Mouse (Mus musculus) ES-Bruce4 (cell line): Measurements from ENCODE around the gene Rrp12. TPM values are rescaled to one million over a fixed set of nuclear protein-coding genes. Genes with fewer than 3 reads are reported as not detected.

Experiments used
- H3K27ac ChIP-seq: 2 replicates; pipeline ENCODE4 v1.5.1; 2012; ENCODE audit warnings: low read length, inconsistent platforms; ENCODE audit not compliant: insufficient read depth
- H3K27me3 ChIP-seq: 2 replicates; pipeline ENCODE4 v1.6.1; 2012; ENCODE audit warnings: mild to moderate bottlenecking, low read length, inconsistent platforms; ENCODE audit not compliant: control insufficient read depth, poor library complexity, insufficient read depth, severe bottlenecking
- H3K36me3 ChIP-seq: 2 replicates; pipeline ENCODE4 v1.6.1; 2012; ENCODE audit warnings: inconsistent platforms, mild to moderate bottlenecking, low read length, moderate library complexity; ENCODE audit not compliant: control insufficient read depth, poor library complexity, insufficient read depth, severe bottlenecking
- H3K4me1 ChIP-seq: one replicate; pipeline ENCODE4 v1.8.1; 2011; ENCODE audit warnings: low read length; ENCODE audit not compliant: control insufficient read depth, insufficient read depth
- H3K4me3 ChIP-seq: 2 replicates; pipeline ENCODE4 v1.5.1; 2011; ENCODE audit warnings: low read depth, mild to moderate bottlenecking, low read length
- H3K9ac ChIP-seq: 2 replicates; pipeline ENCODE4 v1.6.1; 2012; ENCODE audit warnings: low read depth, mild to moderate bottlenecking, inconsistent platforms; ENCODE audit not compliant: poor library complexity, severe bottlenecking
- H3K9me3 ChIP-seq: replicated peaks from 2 replicates; pipeline ENCODE4 v1.6.1; 2012; ENCODE audit warnings: mild to moderate bottlenecking, low read length, inconsistent platforms; ENCODE audit not compliant: control insufficient read depth, poor library complexity, insufficient read depth, severe bottlenecking
- CTCF ChIP-seq: IDR thresholded peaks from one replicate; pipeline ENCODE4 v1.8.1; 2011; ENCODE audit warnings: low read depth, low read length
- EP300 ChIP-seq: IDR thresholded peaks from 2 replicates; pipeline ENCODE4 v1.6.1; 2011; ENCODE audit warnings: low read depth, low read length; ENCODE audit not compliant: insufficient read depth
- POLR2A ChIP-seq: IDR thresholded peaks from one replicate; pipeline ENCODE4 v1.8.1; 2011; ENCODE audit warnings: low read length; ENCODE audit not compliant: insufficient read depth
- polyA plus RNA-seq: library from polyadenylated mRNA; stranded (reverse); fragments of >200 nt; gene quantifications from 2 replicates; pipeline ENCODE4 v1.2.4, GENCODE M21; 2011; ENCODE audit warnings: low read depth; ENCODE audit not compliant: missing spikeins, insufficient read depth, insufficient read length

Rrp12 gene
- polyA plus RNA-seq, 1 experiment = 24.5 TPM

GRCm38 (mm10) chr19:41857816-41858310 lies 38.1 kb downstream of the Rrp12 start:
- no peak for TF ChIP-seq POLR2A
- TF ChIP-seq EP300 = no peak
- no peak for TF ChIP-seq CTCF
- Histone ChIP-seq H3K4me1 (peaks cover 2% of the 10 kb centered on the region), H3K4me3 (no peak overlapping the region), H3K27me3 (no peaks in the 10 kb centered on the region), H3K9ac (no peak overlapping the region), H3K27ac (no peak overlapping the region), H3K36me3 (peaks cover 8% of the 10 kb centered on the region), H3K9me3 (no peaks in the 10 kb centered on the region)

- peaks cover 2% of the 10 kb centered on the region for H3K4me1 ChIP-seq
- H3K4me3 ChIP-seq = no peak overlapping the region
- peaks cover 3% of the 10 kb centered on the region; the same call in 1 of the 2 replicates for H3K36me3 ChIP-seq
- H3K27ac ChIP-seq = no peak overlapping the region
- no peaks in the 10 kb centered on the region for H3K27me3 ChIP-seq
- TF ChIP-seq EP300 = no peak
- no peak for TF ChIP-seq POLR2A
- TF ChIP-seq CTCF = no peak
- H3K9me3 ChIP-seq = no peaks in the 10 kb centered on the region
- H3K9ac ChIP-seq = no peak overlapping the region
These were observed 38.7 kb downstream of the Rrp12 start for GRCm38 (mm10) chr19:41857086-41857762.

GRCm38 (mm10) chr19:41852423-41852822 lies 43.5 kb downstream of the Rrp12 start:
- Histone ChIP-seq H3K36me3 (no peaks in the 10 kb centered on the region), H3K4me1 (peaks cover 8% of the 10 kb centered on the region), H3K4me3 (no peak overlapping the region), H3K27ac (no peak overlapping the region), H3K27me3 (no peaks in the 10 kb centered on the region), H3K9ac (no peak overlapping the region), H3K9me3 (no peaks in the 10 kb centered on the region)
- TF ChIP-seq CTCF (no peak), POLR2A (no peak), EP300 (no peak)

GRCm38 (mm10) chr19:41850719-41851543 lies 45.0 kb downstream of the Rrp12 start:
- H3K9me3 ChIP-seq = no peaks in the 10 kb centered on the region
- TF ChIP-seq EP300 (no peak), CTCF (no peak), POLR2A (no peak)
- 0 out of 2 replicates have a peak overlapping the region, but pooled peaks have one; percentile 4 for H3K27ac ChIP-seq
- H3K36me3 ChIP-seq = no peaks in the 10 kb centered on the region
- H3K9ac ChIP-seq = no peak overlapping the region
- peaks cover 8% of the 10 kb centered on the region for H3K4me1 ChIP-seq
- H3K27me3 ChIP-seq = peaks cover 2% of the 10 kb centered on the region; the same call in 1 of the 2 replicates
- H3K4me3 ChIP-seq = no peak overlapping the region

GRCm38 (mm10) chr19:41850021-41850718 lies 45.8 kb downstream of the Rrp12 start:
- H3K36me3 ChIP-seq = no peaks in the 10 kb centered on the region
- no peak overlapping the region for H3K27ac ChIP-seq
- TF ChIP-seq EP300 (no peak), POLR2A (no peak), CTCF (no peak)
- H3K4me1 ChIP-seq = peaks cover 8% of the 10 kb centered on the region
- H3K9me3 ChIP-seq = no peaks in the 10 kb centered on the region
- H3K9ac ChIP-seq = no peak overlapping the region
- no peak overlapping the region for H3K4me3 ChIP-seq
- H3K27me3 ChIP-seq = peaks cover 2% of the 10 kb centered on the region; the same call in 1 of the 2 replicates
